Mouse (Mus musculus): ENCODE results near the gene Tmem135. TPM values are rescaled to one million over a fixed set of nuclear protein-coding genes. Genes with fewer than 3 reads are reported as not detected.

Tmem135 gene
- total RNA-seq, 2 experiments from 2014 or later: 64.7 to 65.6 TPM

DNA sequence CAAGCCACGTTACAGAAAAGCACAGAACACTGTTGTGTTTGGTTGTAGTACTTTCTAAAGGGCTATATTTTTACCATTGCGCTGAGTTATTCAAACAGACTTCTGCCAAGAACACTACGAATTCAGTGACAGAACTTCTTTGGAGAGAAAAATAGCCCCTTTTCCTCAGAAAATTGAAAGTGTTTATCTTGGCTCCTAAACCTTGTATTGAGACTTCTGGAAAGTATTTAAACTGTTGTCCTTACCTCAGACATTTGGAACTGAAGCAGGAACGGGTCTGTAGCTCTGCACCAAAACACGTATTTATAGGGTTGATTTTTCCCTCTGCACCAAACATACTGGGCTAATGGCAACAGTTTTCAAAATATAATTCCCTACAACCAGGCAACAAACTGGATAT is 210.6 kb downstream of the Tmem135 start:
- no peak for DNase-seq (ENCODE audit: extremely low spot score in 1 of 2, low spot score in 2 of 2)
- no peak for TF ChIP-seq CTCF (IDR thresholded peaks at IDR 0.05)
- H3K27ac ChIP-seq: no peak overlapping the region
- no peak overlapping the region for H3K4me3 ChIP-seq
- intact Hi-C loops (cut with DNase I): no loop called here

DNA sequence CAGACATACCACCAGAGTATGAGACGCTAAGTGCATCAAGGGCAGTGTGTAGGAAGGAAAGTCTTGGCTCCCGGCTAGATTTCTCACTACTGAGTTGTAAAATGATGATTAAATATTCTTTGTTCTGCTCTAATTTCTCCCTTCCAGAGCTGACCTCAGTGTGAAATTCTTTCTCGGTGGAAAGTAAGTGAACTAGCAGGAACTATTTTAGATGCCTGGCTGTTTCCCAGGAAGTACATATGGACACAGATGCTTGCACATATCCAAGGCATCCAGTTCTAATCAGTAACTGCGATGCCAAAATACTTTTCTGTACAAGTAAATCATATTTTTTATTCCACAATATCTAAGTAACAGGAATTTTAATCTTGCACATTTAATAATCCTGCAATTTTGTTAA is 220.1 kb downstream of the Tmem135 start:
- intact Hi-C loops (cut with DNase I): no loop called here
- no peak overlapping the region for H3K27ac ChIP-seq
- DNase-seq (ENCODE audit: extremely low spot score in 1 of 2, low spot score in 2 of 2): no peak
- no peak for TF ChIP-seq CTCF (IDR thresholded peaks at IDR 0.05)
- H3K4me3 ChIP-seq: no peak overlapping the region

DNA sequence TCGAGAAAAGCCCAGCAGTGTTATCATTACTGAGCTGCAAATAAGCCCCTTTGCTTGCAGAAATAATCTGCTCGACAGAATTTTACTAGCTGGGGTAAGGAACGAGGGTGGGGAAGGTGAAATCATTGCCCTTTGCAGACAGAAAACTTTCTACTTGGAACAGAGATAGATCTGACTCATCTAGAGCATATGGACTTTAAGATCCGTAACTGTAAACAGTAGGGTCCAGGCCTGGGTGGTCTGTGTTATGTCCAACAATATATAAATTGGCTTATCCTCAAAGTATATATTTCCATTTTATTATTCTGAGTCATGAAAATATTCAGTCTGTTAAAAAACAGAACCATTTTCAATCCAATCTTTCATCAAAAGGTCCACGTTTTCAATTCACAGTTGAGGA is 221.1 kb downstream of the Tmem135 start:
- H3K27ac ChIP-seq: no peak overlapping the region
- TF ChIP-seq CTCF (IDR thresholded peaks at IDR 0.05): no peak
- intact Hi-C loops (cut with DNase I): no loop called here
- no peak overlapping the region for H3K4me3 ChIP-seq
- no peak for DNase-seq (ENCODE audit: extremely low spot score in 1 of 2, low spot score in 2 of 2)

DNA sequence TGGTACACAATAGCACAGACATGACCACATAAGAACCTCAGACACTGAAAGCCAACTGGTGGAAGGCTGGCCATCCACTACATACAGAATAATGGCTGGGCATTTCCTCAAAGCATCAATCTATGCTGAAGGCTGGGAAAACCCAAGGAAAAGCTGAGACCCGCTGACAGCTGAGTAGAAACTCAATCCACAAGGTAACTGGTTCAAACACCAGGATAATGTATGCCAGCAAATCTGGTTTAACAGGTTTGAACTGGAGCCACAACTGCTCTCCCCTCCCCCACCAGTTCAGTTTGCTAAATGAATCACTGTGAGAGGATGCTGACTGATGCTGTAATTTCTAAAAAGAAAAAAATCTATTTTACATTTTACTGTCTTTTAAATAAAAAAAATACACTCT is 222.7 kb downstream of the Tmem135 start:
- no peak for DNase-seq (ENCODE audit: extremely low spot score in 1 of 2, low spot score in 2 of 2)
- intact Hi-C loops (cut with DNase I): no loop called here
- Histone ChIP-seq H3K27ac (no peak overlapping the region), H3K4me3 (no peak overlapping the region)
- no peak for TF ChIP-seq CTCF (IDR thresholded peaks at IDR 0.05)

DNA sequence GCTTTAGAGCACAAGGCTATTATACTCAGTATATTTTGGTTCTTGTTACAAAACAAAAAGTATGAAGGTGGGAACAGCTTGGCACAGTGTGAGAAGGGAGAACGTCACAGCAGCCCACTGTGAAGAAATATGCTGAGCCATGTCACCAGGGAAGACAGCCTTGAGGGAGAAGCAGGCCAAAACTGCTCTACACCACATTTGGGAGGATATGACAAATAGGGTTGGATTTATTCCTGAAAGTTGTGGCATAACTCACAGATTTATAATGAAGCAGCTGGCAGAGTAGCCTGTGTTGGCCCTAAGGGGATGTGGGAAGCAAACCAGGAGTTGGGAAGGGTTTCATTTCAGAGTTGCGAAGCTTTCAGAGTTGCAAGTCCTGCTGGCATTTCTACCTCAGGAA is 225.4 kb downstream of the Tmem135 start:
- DNase-seq (ENCODE audit: extremely low spot score in 1 of 2, low spot score in 2 of 2): peak in 1 of 2 experiments; percentile 25
- Histone ChIP-seq H3K27ac (peak overlapping the region; percentile 33), H3K4me3 (no peak overlapping the region)
- TF ChIP-seq CTCF (IDR thresholded peaks at IDR 0.05): no peak
- intact Hi-C loops (cut with DNase I): loop anchor here (5.0 kb wide), 1 partner anchor 89 kb away; no protein-coding TSS in a partner anchor

DNA sequence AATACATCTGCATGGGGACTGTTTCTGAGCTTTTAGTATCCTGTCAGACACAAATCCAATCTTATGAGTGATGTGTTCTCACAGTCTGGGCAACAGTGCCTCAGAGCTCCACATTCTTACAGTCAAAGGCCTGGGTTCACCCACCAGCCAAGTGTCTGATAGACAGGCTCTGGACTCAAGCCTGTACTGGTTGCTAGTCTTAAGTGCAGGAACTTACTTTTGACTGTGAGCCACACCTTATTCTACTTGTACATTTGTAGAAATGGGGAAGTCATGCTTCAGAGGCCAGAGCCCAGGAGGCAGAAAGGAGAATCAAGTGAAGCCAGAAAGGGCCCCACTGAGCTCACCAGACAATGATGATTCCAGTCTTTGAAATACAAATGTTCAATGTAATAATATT is 226.1 kb downstream of the Tmem135 start:
- intact Hi-C loops (cut with DNase I): loop anchor here (5.0 kb wide), 1 partner anchor 89 kb away; no protein-coding TSS in a partner anchor
- TF ChIP-seq CTCF (IDR thresholded peaks at IDR 0.05): no peak

DNA sequence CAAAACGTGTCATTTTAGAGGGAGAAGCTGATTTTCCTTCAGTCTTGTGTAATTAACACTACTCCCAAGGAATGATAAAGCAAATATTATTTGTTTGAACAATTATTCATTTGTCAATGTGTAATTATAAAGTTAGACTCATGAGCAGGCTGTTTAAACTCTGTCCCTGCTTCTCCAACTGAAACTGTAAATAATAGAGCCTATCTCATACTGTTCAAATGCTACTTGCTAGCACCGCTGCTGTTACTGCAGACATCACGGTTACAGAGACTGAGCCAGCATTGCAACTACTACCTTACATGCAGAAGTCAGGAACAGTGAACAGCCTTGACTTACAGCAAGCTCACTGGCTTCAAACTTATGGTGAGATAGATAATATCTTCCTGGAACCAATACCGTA is 229.6 kb downstream of the Tmem135 start:
- Histone ChIP-seq H3K27ac (no peak overlapping the region), H3K4me3 (no peak overlapping the region)
- no peak for DNase-seq (ENCODE audit: extremely low spot score in 1 of 2, low spot score in 2 of 2)
- intact Hi-C loops (cut with DNase I): no loop called here
- no peak for TF ChIP-seq CTCF (IDR thresholded peaks at IDR 0.05)

More for the DNA sequence above, 226.1 kb downstream of the Tmem135 start:
- Histone ChIP-seq H3K4me3 (no peak overlapping the region), H3K27ac (no peak overlapping the region)
- no peak for DNase-seq (ENCODE audit: extremely low spot score in 1 of 2, low spot score in 2 of 2)

DNA sequence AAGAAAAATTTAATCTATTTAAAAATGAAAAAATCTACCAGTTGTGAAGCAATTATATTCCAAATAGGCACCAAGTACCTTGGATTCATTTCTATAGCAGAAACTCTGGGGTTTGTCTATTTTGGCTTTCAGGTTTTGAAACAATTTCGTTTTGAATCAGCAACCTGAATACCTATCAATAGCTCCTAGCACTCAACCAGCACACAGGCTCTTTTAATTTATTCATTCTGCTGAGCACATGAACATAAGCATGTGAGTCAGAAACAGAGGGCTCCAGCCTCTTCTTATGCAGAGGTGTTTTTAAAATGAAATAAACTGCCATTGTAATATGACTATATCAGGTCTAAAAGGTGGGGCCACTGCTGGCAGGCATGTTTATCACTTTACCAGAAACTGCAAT is 231.0 kb downstream of the Tmem135 start:
- Histone ChIP-seq H3K27ac (no peak overlapping the region), H3K4me3 (no peak overlapping the region)
- intact Hi-C loops (cut with DNase I): no loop called here
- no peak for TF ChIP-seq CTCF (IDR thresholded peaks at IDR 0.05)
- DNase-seq (ENCODE audit: extremely low spot score in 1 of 2, low spot score in 2 of 2): no peak

DNA sequence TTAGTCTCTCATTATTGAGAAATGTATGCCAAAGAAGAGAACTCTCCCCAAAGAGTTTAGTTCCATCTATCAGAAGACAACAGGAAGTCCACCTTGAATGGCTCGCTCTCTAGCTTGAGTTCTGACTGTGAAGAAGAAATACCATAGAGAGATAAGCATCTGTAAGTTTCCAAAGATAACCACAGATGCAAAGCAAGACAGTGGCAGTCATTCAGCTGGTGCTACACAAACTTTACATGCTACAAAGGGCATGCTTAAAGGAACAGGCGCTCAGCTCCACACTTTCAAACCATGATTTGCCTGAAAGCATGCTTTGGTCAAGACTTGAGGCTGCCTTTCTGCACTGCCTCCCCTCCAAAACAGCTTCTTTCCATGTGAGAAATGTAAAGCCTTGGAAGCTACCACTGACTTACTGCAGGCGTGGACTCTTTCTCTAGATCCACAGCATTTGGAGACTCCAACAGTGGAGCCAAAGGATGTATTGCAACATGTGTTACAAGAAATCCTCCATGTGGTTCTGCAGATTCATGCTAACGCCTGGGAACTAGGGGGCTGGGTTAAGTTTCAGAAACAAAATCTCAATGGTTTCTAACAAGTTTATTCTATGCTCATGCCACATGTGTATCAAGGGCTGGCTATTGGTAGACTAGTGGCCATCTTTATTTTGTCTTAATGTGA is 232.1 kb downstream of the Tmem135 start:
- TF ChIP-seq CTCF (IDR thresholded peaks at IDR 0.05): no peak
- DNase-seq (ENCODE audit: extremely low spot score in 1 of 2, low spot score in 2 of 2): no peak
- no peak overlapping the region for H3K27ac ChIP-seq
- intact Hi-C loops (cut with DNase I): no loop called here
- no peak overlapping the region for H3K4me3 ChIP-seq

DNA sequence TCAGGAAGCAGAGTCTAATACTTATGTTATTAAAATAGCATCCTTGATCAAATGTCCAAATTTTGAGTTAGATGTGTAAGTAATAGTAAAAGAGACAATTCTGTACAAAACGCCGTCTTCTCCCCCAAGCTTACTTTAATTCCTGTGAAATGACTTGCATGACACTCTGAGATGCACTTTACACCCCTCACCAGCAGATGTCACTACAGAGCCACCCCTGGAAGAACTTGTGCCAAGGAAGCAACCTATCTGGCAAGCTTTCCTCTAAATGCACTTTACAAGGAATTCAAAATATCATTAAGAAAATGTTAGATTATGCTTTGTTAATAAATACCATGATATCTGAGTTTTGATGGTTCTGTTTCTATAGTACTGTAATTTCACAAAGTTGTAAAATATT is 235.4 kb downstream of the Tmem135 start:
- TF ChIP-seq CTCF (IDR thresholded peaks at IDR 0.05): peak; percentile 99
- Histone ChIP-seq H3K27ac (no peak overlapping the region), H3K4me3 (no peak overlapping the region)
- DNase-seq (ENCODE audit: extremely low spot score in 1 of 2, low spot score in 2 of 2): peak; percentile 78 to 80
- intact Hi-C loops (cut with DNase I): loop anchor here (1.0 kb wide), 1 partner anchor 170 kb away; no protein-coding TSS in a partner anchor

DNA sequence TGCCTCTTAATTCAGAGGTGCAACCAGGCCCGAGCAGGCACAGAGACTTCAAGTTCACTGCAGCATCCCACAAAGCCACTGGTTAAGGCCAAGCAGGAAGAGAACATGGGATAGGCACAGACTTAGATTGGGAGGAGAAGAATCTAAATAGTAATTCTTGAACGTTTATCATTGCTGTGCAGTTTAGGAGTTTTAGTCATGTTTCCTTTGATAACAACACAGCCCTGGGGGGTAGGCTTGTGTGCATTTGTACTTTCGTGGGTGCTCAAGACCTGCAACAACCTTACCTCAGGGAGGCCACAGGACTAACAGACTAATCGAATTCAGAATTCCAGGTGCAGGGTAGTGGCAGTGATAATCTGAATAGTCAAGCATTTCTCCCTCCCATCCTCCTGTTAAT is 238.5 kb downstream of the Tmem135 start:
- no peak for DNase-seq (ENCODE audit: extremely low spot score in 1 of 2, low spot score in 2 of 2)
- no peak overlapping the region for H3K27ac ChIP-seq
- intact Hi-C loops (cut with DNase I): no loop called here
- no peak overlapping the region for H3K4me3 ChIP-seq
- no peak for TF ChIP-seq CTCF (IDR thresholded peaks at IDR 0.05)

DNA sequence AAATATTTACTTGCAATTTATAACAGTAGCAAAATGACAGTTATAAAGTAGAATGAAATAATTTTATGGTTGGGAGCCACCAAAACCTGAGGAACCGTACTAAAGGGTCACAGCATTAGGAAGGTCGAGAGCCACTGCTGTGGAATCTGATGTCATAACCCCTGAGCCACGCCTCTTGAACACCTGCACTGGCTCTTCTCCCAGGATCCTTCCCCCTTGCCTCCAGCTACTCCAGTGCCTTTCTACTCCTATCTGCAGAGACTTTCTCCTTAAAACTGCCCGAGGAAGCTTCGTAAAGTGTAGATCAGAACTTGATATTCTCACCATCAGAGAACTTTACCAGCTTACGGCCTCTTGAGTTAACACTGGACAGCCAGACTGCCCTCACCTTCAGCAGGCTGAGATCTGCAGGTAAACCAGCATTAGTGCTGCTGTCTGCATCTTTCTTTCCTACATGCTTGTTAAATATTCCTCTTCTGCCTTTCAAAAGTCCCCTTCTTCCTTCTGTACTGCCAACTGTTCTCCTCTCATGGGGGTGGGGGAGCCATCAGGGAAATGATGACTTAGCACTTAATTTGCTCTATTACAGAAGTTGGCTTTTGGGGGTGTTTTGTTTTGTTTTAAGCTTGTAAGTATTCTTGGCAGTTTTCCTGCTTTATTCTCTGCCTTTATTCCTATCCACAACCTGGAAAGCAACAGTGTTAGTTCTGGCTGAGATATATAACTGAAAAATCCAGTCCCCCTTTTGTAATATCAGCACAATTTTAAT is 242.2 kb downstream of the Tmem135 start:
- Histone ChIP-seq H3K4me3 (no peak overlapping the region), H3K27ac (no peak overlapping the region)
- TF ChIP-seq CTCF (IDR thresholded peaks at IDR 0.05): no peak
- intact Hi-C loops (cut with DNase I): no loop called here
- no peak for DNase-seq (ENCODE audit: extremely low spot score in 1 of 2, low spot score in 2 of 2)
